Mouse (Mus musculus): ENCODE measurements at regions not wholly inside any gene's neighbourhood (a gene's known extent, or its start where the extent isn't known, plus 50 kb on each side); places are given as distances from the start of the nearest gene placed in this dataset.

DNA sequence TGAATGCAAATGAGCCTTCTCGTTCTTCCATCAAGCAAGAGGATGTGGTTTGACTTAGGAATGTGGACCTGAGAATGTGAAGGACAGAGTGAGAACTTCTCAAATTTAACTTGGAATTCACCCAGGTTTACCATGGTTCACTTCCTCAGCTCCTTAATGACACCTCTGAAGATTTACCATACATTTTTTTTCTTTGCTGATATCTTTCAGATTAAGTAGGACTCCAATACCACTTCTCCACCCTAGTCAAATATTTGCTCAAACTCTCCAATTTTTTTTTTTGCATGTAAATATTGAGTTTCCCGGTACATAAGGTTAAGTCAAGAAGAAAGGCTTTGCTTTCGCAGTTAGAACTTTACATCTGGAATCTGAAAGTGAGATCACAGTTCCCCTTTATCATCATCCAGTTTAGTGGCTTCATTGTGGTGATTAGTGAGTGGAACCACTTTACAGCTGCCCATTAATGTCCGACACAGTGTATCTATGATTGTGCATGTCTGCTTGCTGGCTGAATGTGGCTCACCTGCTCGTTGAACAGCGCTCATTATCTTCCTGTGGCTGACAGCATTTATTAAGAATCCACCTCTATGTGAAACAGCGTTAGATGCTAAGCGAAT, 446.0 kb upstream of the Adam34 start:
- Histone ChIP-seq H3K9ac (ENCODE audit: low read length) (no peak overlapping the region), H3K4me1 (ENCODE audit: control insufficient read depth in 2 of 2, insufficient read depth in 2 of 2, low read length in 2 of 2) (no peaks in the 10 kb centered on the region), H3K9me3 (ENCODE audit: control insufficient read depth, low read length) (no peaks in the 10 kb centered on the region), H3K27me3 (ENCODE audit: control insufficient read depth, insufficient read depth, low read length) (no peaks in the 10 kb centered on the region), H3K36me3 (ENCODE audit: control insufficient read depth, insufficient read depth, low read length) (no peaks in the 10 kb centered on the region), H3K27ac (replicated peaks in 1 of 2; ENCODE audit: control insufficient read depth in 1 of 2, insufficient read depth in 1 of 2, low read depth in 2 of 2, low read length in 2 of 2) (no peak overlapping the region), H3K4me3 (ENCODE audit: control insufficient read depth in 1 of 2, insufficient read depth in 1 of 2, low read depth in 1 of 2, low read length in 2 of 2) (no peak overlapping the region), H3K4me2 (ENCODE audit: low read length) (no peak overlapping the region)
- no peak for ATAC-seq (ENCODE audit: insufficient number of reproducible peaks, insufficient read depth, low FRiP score, low read depth)
- WGBS, result 74% methylated on average over 8 of the region's 8 CpGs

DNA sequence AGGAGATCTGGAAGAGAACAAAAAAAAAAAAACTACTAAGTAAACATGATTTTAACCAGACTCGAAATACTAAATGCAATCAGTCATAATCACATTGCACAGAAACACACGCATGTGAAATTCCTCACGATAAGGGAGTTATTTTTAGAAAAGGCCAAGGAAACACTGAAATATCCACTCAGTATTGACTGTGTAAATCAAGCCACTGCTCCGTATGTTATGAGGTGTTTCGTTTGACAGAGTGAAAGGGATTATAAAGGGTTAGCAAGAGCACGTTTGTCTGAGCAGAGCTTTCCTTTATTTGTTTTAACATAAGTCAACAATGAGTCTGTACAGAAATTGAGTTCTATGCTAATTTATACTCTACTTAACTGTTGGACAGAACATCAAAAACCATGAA, 455.3 kb upstream of the Adam34 start:
- peak overlapping the region; percentile 47 for H3K4me2 ChIP-seq (ENCODE audit: low read length)
- H3K27ac ChIP-seq (replicated peaks in 1 of 2; ENCODE audit: control insufficient read depth in 1 of 2, insufficient read depth in 1 of 2, low read depth in 2 of 2, low read length in 2 of 2), result no peak overlapping the region
- H3K9me3 ChIP-seq (ENCODE audit: control insufficient read depth, low read length), result no peaks in the 10 kb centered on the region
- ATAC-seq (ENCODE audit: insufficient number of reproducible peaks, insufficient read depth, low FRiP score, low read depth), result no peak
- no peaks in the 10 kb centered on the region for H3K27me3 ChIP-seq (ENCODE audit: control insufficient read depth, insufficient read depth, low read length)
- H3K36me3 ChIP-seq (ENCODE audit: control insufficient read depth, insufficient read depth, low read length), result no peaks in the 10 kb centered on the region
- H3K4me1 ChIP-seq (ENCODE audit: control insufficient read depth in 2 of 2, insufficient read depth in 2 of 2, low read length in 2 of 2), result 0 out of 4 replicates have a peak, but pooled peaks cover 0 to 6% of the 10 kb centered on the region in 2 experiments
- WGBS, result 6% methylated on average over 6 of the region's 6 CpGs
- no peak overlapping the region for H3K4me3 ChIP-seq (ENCODE audit: control insufficient read depth in 1 of 2, insufficient read depth in 1 of 2, low read depth in 1 of 2, low read length in 2 of 2)
- H3K9ac ChIP-seq (ENCODE audit: low read length), result no peak overlapping the region

DNA sequence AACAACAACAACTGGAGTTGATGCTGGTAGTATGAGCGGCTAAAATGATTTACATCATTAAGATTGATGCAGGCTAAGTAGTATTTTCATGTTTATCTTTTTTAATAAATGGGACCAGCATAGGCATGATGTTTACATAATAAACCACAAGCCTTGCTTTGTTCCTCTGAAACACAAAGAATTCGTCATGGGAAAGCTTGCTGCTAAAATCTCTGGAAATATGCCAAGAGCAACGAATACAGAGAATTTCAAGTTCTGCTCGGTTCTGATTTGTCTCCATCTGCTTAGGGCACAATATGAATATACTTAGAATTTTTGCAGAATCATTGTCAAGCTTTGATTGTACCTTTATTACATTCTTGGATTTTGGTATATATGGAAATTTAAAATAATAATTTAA, 467.2 kb upstream of the Adam34 start:
- WGBS, result 44% methylated on average over 4 of the region's 4 CpGs
- Histone ChIP-seq H3K4me1 (ENCODE audit: control insufficient read depth in 2 of 2, insufficient read depth in 2 of 2, low read length in 2 of 2) (no peaks in the 10 kb centered on the region), H3K4me3 (ENCODE audit: control insufficient read depth in 1 of 2, insufficient read depth in 1 of 2, low read depth in 1 of 2, low read length in 2 of 2) (no peak overlapping the region), H3K36me3 (ENCODE audit: control insufficient read depth, insufficient read depth, low read length) (no peaks in the 10 kb centered on the region), H3K9me3 (ENCODE audit: control insufficient read depth, low read length) (no peaks in the 10 kb centered on the region), H3K9ac (ENCODE audit: low read length) (no peak overlapping the region), H3K27ac (replicated peaks in 1 of 2; ENCODE audit: control insufficient read depth in 1 of 2, insufficient read depth in 1 of 2, low read depth in 2 of 2, low read length in 2 of 2) (no peak overlapping the region), H3K4me2 (ENCODE audit: low read length) (no peak overlapping the region), H3K27me3 (ENCODE audit: control insufficient read depth, insufficient read depth, low read length) (no peaks in the 10 kb centered on the region)
- no peak for ATAC-seq (ENCODE audit: insufficient number of reproducible peaks, insufficient read depth, low FRiP score, low read depth)

GRCm38 (mm10) chr8:44202228-44202627, 492.4 kb upstream of the Adam34 start:
- Histone ChIP-seq H3K27me3 (ENCODE audit: control insufficient read depth, insufficient read depth, low read length) (no peaks in the 10 kb centered on the region), H3K27ac (replicated peaks in 1 of 2; ENCODE audit: control insufficient read depth in 1 of 2, insufficient read depth in 1 of 2, low read depth in 2 of 2, low read length in 2 of 2) (no peak overlapping the region)
- 77% methylated on average over 2 of the region's 2 CpGs for WGBS

GRCm38 (mm10) chr8:44206391-44207170, 496.7 kb upstream of the Adam34 start:
- H3K4me3 ChIP-seq (ENCODE audit: control insufficient read depth in 1 of 2, insufficient read depth in 1 of 2, low read depth in 1 of 2, low read length in 2 of 2), result no peak overlapping the region
- WGBS, result 78% methylated on average over 11 of the region's 11 CpGs
- no peaks in the 10 kb centered on the region for H3K27me3 ChIP-seq (ENCODE audit: control insufficient read depth, insufficient read depth, low read length)
- no peak overlapping the region for H3K4me2 ChIP-seq (ENCODE audit: low read length)
- no peak overlapping the region for H3K27ac ChIP-seq (replicated peaks in 1 of 2; ENCODE audit: control insufficient read depth in 1 of 2, insufficient read depth in 1 of 2, low read depth in 2 of 2, low read length in 2 of 2)
- H3K9ac ChIP-seq (ENCODE audit: low read length), result no peak overlapping the region
- no peaks in the 10 kb centered on the region for H3K9me3 ChIP-seq (ENCODE audit: control insufficient read depth, low read length)
- no peaks in the 10 kb centered on the region for H3K4me1 ChIP-seq (ENCODE audit: control insufficient read depth in 2 of 2, insufficient read depth in 2 of 2, low read length in 2 of 2)
- no peaks in the 10 kb centered on the region for H3K36me3 ChIP-seq (ENCODE audit: control insufficient read depth, insufficient read depth, low read length)
- ATAC-seq (ENCODE audit: insufficient number of reproducible peaks, insufficient read depth, low FRiP score, low read depth), result no peak

More at GRCm38 (mm10) chr8:44202228-44202627, 492.4 kb upstream of the Adam34 start:
- Histone ChIP-seq H3K9me3 (ENCODE audit: control insufficient read depth, low read length) (no peaks in the 10 kb centered on the region), H3K4me2 (ENCODE audit: low read length) (no peak overlapping the region), H3K9ac (ENCODE audit: low read length) (no peak overlapping the region), H3K36me3 (ENCODE audit: control insufficient read depth, insufficient read depth, low read length) (no peaks in the 10 kb centered on the region), H3K4me3 (ENCODE audit: control insufficient read depth in 1 of 2, insufficient read depth in 1 of 2, low read depth in 1 of 2, low read length in 2 of 2) (no peak overlapping the region), H3K4me1 (ENCODE audit: control insufficient read depth in 2 of 2, insufficient read depth in 2 of 2, low read length in 2 of 2) (no peaks in the 10 kb centered on the region)
- no peak for ATAC-seq (ENCODE audit: insufficient number of reproducible peaks, insufficient read depth, low FRiP score, low read depth)

- no peak overlapping the region for H3K9ac ChIP-seq (ENCODE audit: low read length)
- no peak overlapping the region for H3K27ac ChIP-seq (replicated peaks in 1 of 2; ENCODE audit: control insufficient read depth in 1 of 2, insufficient read depth in 1 of 2, low read depth in 2 of 2, low read length in 2 of 2)
- no peaks in the 10 kb centered on the region for H3K4me1 ChIP-seq (ENCODE audit: control insufficient read depth in 2 of 2, insufficient read depth in 2 of 2, low read length in 2 of 2)
- no peak overlapping the region for H3K4me3 ChIP-seq (ENCODE audit: control insufficient read depth in 1 of 2, insufficient read depth in 1 of 2, low read depth in 1 of 2, low read length in 2 of 2)
- no peaks in the 10 kb centered on the region for H3K36me3 ChIP-seq (ENCODE audit: control insufficient read depth, insufficient read depth, low read length)
- no peak overlapping the region for H3K4me2 ChIP-seq (ENCODE audit: low read length)
- H3K9me3 ChIP-seq (ENCODE audit: control insufficient read depth, low read length), result no peaks in the 10 kb centered on the region
- 73% methylated on average over 1 of the region's 1 CpGs for WGBS
- ATAC-seq (ENCODE audit: insufficient number of reproducible peaks, insufficient read depth, low FRiP score, low read depth), result no peak
- no peaks in the 10 kb centered on the region for H3K27me3 ChIP-seq (ENCODE audit: control insufficient read depth, insufficient read depth, low read length)
Measured at GRCm38 (mm10) chr8:44222346-44222745, 512.5 kb upstream of the Adam34 start.

DNA sequence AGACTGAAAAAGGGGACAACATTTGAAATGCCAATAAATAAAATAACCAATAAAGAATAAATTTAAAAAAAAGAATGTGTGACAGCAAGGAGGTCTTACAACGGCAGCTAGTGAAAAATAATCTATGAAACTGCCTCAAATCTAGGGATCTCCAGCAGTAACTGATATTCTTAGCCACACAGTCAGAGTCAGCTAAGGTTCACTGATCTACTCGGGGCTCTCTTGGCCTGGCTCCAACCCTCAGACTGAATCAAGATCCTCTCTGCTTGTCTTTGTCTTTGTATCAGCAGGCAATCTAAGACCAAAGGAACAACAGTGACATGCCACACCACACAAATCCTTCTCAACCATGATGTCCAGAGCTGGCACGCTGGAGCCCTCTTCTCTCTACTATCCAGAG, 542.5 kb upstream of the Adam34 start:
- H3K9me3 ChIP-seq (ENCODE audit: control insufficient read depth, low read length), result no peaks in the 10 kb centered on the region
- H3K4me2 ChIP-seq (ENCODE audit: low read length), result no peak overlapping the region
- no peaks in the 10 kb centered on the region for H3K4me1 ChIP-seq (ENCODE audit: control insufficient read depth in 2 of 2, insufficient read depth in 2 of 2, low read length in 2 of 2)
- H3K27me3 ChIP-seq (ENCODE audit: control insufficient read depth, insufficient read depth, low read length), result no peaks in the 10 kb centered on the region
- no peak overlapping the region for H3K9ac ChIP-seq (ENCODE audit: low read length)
- H3K4me3 ChIP-seq (ENCODE audit: control insufficient read depth in 1 of 2, insufficient read depth in 1 of 2, low read depth in 1 of 2, low read length in 2 of 2), result no peak overlapping the region
- no peaks in the 10 kb centered on the region for H3K36me3 ChIP-seq (ENCODE audit: control insufficient read depth, insufficient read depth, low read length)
- 68% methylated on average over 3 of the region's 3 CpGs for WGBS
- no peak overlapping the region for H3K27ac ChIP-seq (replicated peaks in 1 of 2; ENCODE audit: control insufficient read depth in 1 of 2, insufficient read depth in 1 of 2, low read depth in 2 of 2, low read length in 2 of 2)
- ATAC-seq (ENCODE audit: insufficient number of reproducible peaks, insufficient read depth, low FRiP score, low read depth), result no peak
